Mouse (Mus musculus): ENCODE measurements around the gene Agtpbp1.

- TF ChIP-seq CTCF (IDR thresholded peaks at IDR 0.05; ENCODE audit: borderline replicate concordance, insufficient read depth, low read length) (no peak), POLR2A (IDR thresholded peaks at IDR 0.05; ENCODE audit: low read depth, low read length) (no peak)
These were observed 33.4 kb upstream of the Agtpbp1 start for GRCm38 (mm10) chr13:59618463-59618862.
